32 mouse cellular contexts compared by ENCODE assay signal in the genomic region with DNA sequence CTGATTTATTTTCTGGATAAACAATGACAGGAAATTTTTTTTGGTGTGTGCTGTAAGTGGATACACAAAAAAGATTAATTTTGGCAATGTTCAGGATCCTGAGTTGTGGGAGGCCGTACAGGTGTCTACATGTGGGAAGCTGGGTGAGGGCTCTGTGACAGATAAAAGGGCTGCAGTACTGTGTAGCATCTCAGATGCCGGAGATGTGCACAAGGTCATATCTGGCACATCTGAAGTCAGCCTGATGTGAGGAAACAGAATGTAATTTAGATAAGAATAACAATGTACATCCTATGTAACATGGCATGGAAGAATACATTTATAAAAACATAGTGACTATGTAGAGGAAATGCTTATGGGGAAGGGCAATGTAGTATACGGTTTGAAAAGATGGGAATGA. TPM values are rescaled to one million over a fixed set of nuclear protein-coding genes. Genes with fewer than 3 reads are reported as not detected.
A peak's percentile ranks its signal among the peaks of the same experiment; 100 is the strongest.
DNase-seq lines count a peak whose midpoint lies in the region; ATAC-seq and TF ChIP-seq lines count a peak whose summit lies in the region.
"Had no signal": no experiment of that assay in that cellular context is flagged by ENCODE, and none has a peak within 500 bp of the region (broad histone marks: within the 10 kb centered on the region; RNA-seq: fewer than 3 reads in every experiment).

No protein-coding gene starts in this region.

- 82% methylated on average over 3 of the region's 3 CpGs for WGBS in kidney, embryonic 15.5 days
- 69% methylated on average over 3 of the region's 3 CpGs for WGBS in lung, postnatal 0 days

- no peaks in the 10 kb centered on the region for H3K9me3 ChIP-seq in kidney, embryonic 15.5 days (replicated peaks)
- no peaks in the 10 kb centered on the region for H3K9me3 ChIP-seq in lung, postnatal 0 days (ENCODE audit: low read length)
- no peaks in the 10 kb centered on the region for H3K9me3 ChIP-seq in MEL (replicated peaks; ENCODE audit: insufficient read depth, low read length)
- H3K9me3 ChIP-seq: forebrain, embryonic 10.5 days; forebrain, embryonic 13.5 days; heart, embryonic 12.5 days; heart, embryonic 15.5 days; hindbrain, embryonic 10.5 days; hindbrain, embryonic 13.5 days had no signal

- H3K79me2 ChIP-seq in MEL (ENCODE audit: control insufficient read depth, insufficient read depth, low read length, poor library complexity): no peaks in the 10 kb centered on the region

- no peak for DNase-seq in kidney, adult 18-20 months
- peak; percentile 33 for DNase-seq in kidney, postnatal 14 days
- DNase-seq in kidney, adult 9 months: no peak
- DNase-seq in lung, postnatal 0 days (ENCODE audit: low spot score): no peak
- no peak for DNase-seq in lung, postnatal 14 days
- no peak for DNase-seq in MEL (ENCODE audit: low read depth, low spot score)
- DNase-seq in cerebellum, adult 8-10 months: no peak
- DNase-seq: adrenal gland, adult 8-10 months; adrenal gland, postnatal 25 days; cerebellum, adult 11-12 months; cerebellum, adult 9-10 months; cerebellum, postnatal 14 days; gastrocnemius, postnatal 10 days; gastrocnemius, postnatal 36 days; heart, postnatal 10 days; heart, postnatal 36 days had no signal

- H3K9ac ChIP-seq in kidney, embryonic 15.5 days: no peak overlapping the region
- no peak overlapping the region for H3K9ac ChIP-seq in lung, postnatal 0 days (replicated peaks; ENCODE audit: low read depth)
- no peak overlapping the region for H3K9ac ChIP-seq in MEL (ENCODE audit: control insufficient read depth, low read depth, low read length, poor library complexity, severe bottlenecking)
- H3K9ac ChIP-seq: forebrain, embryonic 13.5 days; heart, embryonic 12.5 days; heart, embryonic 15.5 days; hindbrain, embryonic 13.5 days had no signal

- TF ChIP-seq EP300 in lung, postnatal 0 days (IDR thresholded peaks at IDR 0.05): peak; percentile 38; the same call in 1 of the 2 replicates
- peak; percentile 21 to 49; a peak in 1 of 4 replicates for TF ChIP-seq EP300 in MEL (IDR thresholded peaks at IDR 0.05; ENCODE audit: low read depth in 1 of 2, low read length in 2 of 2)

- TF ChIP-seq RAD21 in MEL (IDR thresholded peaks at IDR 0.05; ENCODE audit: low read depth, low read length): no peak

- no peak overlapping the region for H3K4me3 ChIP-seq in kidney, embryonic 15.5 days (replicated peaks)
- H3K4me3 ChIP-seq in lung, postnatal 0 days (ENCODE audit: low read depth, low read length): no peak overlapping the region
- no peak overlapping the region for H3K4me3 ChIP-seq in MEL (ENCODE audit: control insufficient read depth in 1 of 2, insufficient read depth in 1 of 2, low read depth in 2 of 2, low read length in 2 of 2)
- H3K4me3 ChIP-seq: forebrain, embryonic 10.5 days; forebrain, embryonic 13.5 days; heart, embryonic 12.5 days; heart, embryonic 15.5 days; hindbrain, embryonic 10.5 days; hindbrain, embryonic 13.5 days had no signal

- TF ChIP-seq CTCF in lung, postnatal 0 days (IDR thresholded peaks at IDR 0.05): no peak
- TF ChIP-seq CTCF in MEL (IDR thresholded peaks at IDR 0.05 in 2 of 3, conservative IDR thresholded peaks at IDR 0.05 in 1 of 3; ENCODE audit: control insufficient read depth in 1 of 3, insufficient read depth in 1 of 3, low read depth in 2 of 3, low read length in 3 of 3, poor library complexity in 1 of 3, severe bottlenecking in 1 of 3): no peak

- H3K27ac ChIP-seq in kidney, embryonic 15.5 days: no peak overlapping the region
- H3K27ac ChIP-seq in lung, postnatal 0 days (ENCODE audit: low read length): no peak overlapping the region
- H3K27ac ChIP-seq in MEL (ENCODE audit: control insufficient read depth, low read depth, low read length): no peak overlapping the region
- H3K27ac ChIP-seq: forebrain, embryonic 10.5 days; forebrain, embryonic 13.5 days; heart, embryonic 15.5 days; hindbrain, embryonic 10.5 days; hindbrain, embryonic 13.5 days had no signal

- H3K4me2 ChIP-seq in kidney, embryonic 15.5 days: no peak overlapping the region
- H3K4me2 ChIP-seq in lung, postnatal 0 days (replicated peaks; ENCODE audit: low read depth, low read length): no peak overlapping the region
- H3K4me2 ChIP-seq: forebrain, embryonic 13.5 days; heart, embryonic 12.5 days; heart, embryonic 15.5 days; hindbrain, embryonic 13.5 days had no signal

- ATAC-seq in kidney, embryonic 15.5 days (replicated peaks; ENCODE audit: low FRiP score): 0 out of 2 replicates have a peak, but pooled peaks have one; percentile 58
- ATAC-seq in lung, postnatal 0 days: no peak
- ATAC-seq: activated CD4-positive, CD25-positive, alpha-beta regulatory T cell, adult 4 months; CD4-positive, CD25-positive, alpha-beta regulatory T cell, adult 4 months; forebrain, embryonic 13.5 days; forebrain, embryonic 16.5 days had no signal

- H3K27me3 ChIP-seq in kidney, embryonic 15.5 days: no peaks in the 10 kb centered on the region
- no peaks in the 10 kb centered on the region for H3K27me3 ChIP-seq in lung, postnatal 0 days (replicated peaks; ENCODE audit: insufficient read depth, low read length)
- no peaks in the 10 kb centered on the region for H3K27me3 ChIP-seq in MEL (ENCODE audit: control insufficient read depth in 1 of 2, insufficient read depth in 2 of 2, low read length in 2 of 2)
- H3K27me3 ChIP-seq: forebrain, embryonic 13.5 days; heart, embryonic 12.5 days; heart, embryonic 15.5 days; hindbrain, embryonic 13.5 days had no signal

- H3K4me1 ChIP-seq in kidney, embryonic 15.5 days: peaks cover 16% of the 10 kb centered on the region
- 0 out of 2 replicates have a peak, but pooled peaks cover 6% of the 10 kb centered on the region for H3K4me1 ChIP-seq in lung, postnatal 0 days (ENCODE audit: insufficient read depth, low read depth, low read length)
- peaks cover 6 to 7% of the 10 kb centered on the region in 2 experiments; a peak in 3 of 4 replicates for H3K4me1 ChIP-seq in MEL (ENCODE audit: control insufficient read depth in 1 of 2, insufficient read depth in 2 of 2, low read length in 2 of 2)
- H3K4me1 ChIP-seq: hindbrain, embryonic 13.5 days had no signal

- TF ChIP-seq POLR2A in MEL (IDR thresholded peaks at IDR 0.05; ENCODE audit: control insufficient read depth in 1 of 2, insufficient read depth in 1 of 2, low read depth in 1 of 2, low read length in 2 of 2, poor library complexity in 1 of 2): no peak

- H3K36me3 ChIP-seq in kidney, embryonic 15.5 days: no peaks in the 10 kb centered on the region
- H3K36me3 ChIP-seq in lung, postnatal 0 days (ENCODE audit: insufficient read depth, low read length): no peaks in the 10 kb centered on the region
- H3K36me3 ChIP-seq in MEL (ENCODE audit: control insufficient read depth in 1 of 2, insufficient read depth in 2 of 2, low read length in 2 of 2): peaks cover 0 to 12% of the 10 kb centered on the region in 2 experiments; a peak in 3 of 4 replicates
- H3K36me3 ChIP-seq: forebrain, embryonic 10.5 days; heart, embryonic 12.5 days; heart, embryonic 15.5 days; hindbrain, embryonic 10.5 days; hindbrain, embryonic 13.5 days had no signal

TF ChIP-seq in MEL, 35 proteins besides CTCF, POLR2A, EP300 and RAD21 (continues in another document):
- TF ChIP-seq ETS1 (IDR thresholded peaks at IDR 0.05; ENCODE audit: low read depth, low read length) (peak; percentile 23; the same call in 1 of the 2 replicates), MAZ (IDR thresholded peaks at IDR 0.05; ENCODE audit: low read depth, low read length) (no peak), NELFE (IDR thresholded peaks at IDR 0.05; ENCODE audit: low read depth, low read length) (no peak), MYB (IDR thresholded peaks at IDR 0.05; ENCODE audit: low read depth, low read length) (no peak), MAX (IDR thresholded peaks at IDR 0.05; ENCODE audit: low read length) (no peak), JUND (IDR thresholded peaks at IDR 0.05; ENCODE audit: low read depth, low read length) (no peak), ZMIZ1 (IDR thresholded peaks at IDR 0.05; ENCODE audit: low read depth, low read length) (no peak), USF2 (IDR thresholded peaks at IDR 0.05; ENCODE audit: borderline replicate concordance in 1 of 2, insufficient read depth in 1 of 2, low read depth in 1 of 2, low read length in 2 of 2) (no peak), TCF12 (IDR thresholded peaks at IDR 0.05; ENCODE audit: low read depth, low read length) (peak; percentile 55; the same call in 1 of the 2 replicates), MYC (IDR thresholded peaks at IDR 0.05; ENCODE audit: low read depth, low read length) (no peak), ZC3H11A (IDR thresholded peaks at IDR 0.05; ENCODE audit: low read depth, low read length) (no peak), GATA1 (IDR thresholded peaks at IDR 0.05; ENCODE audit: low read depth, low read length) (0 out of 2 replicates have a peak, but pooled peaks have one; percentile 39), TAL1 (IDR thresholded peaks at IDR 0.05; ENCODE audit: low read length) (0 out of 2 replicates have a peak, but pooled peaks have one; percentile 5), POLR2AphosphoS2 (IDR thresholded peaks at IDR 0.05; ENCODE audit: low read length) (no peak), NRF1 (IDR thresholded peaks at IDR 0.05; ENCODE audit: insufficient read depth, low read depth, low read length, poor library complexity, severe bottlenecking) (no peak), MEF2A (IDR thresholded peaks at IDR 0.05; ENCODE audit: extremely low read depth, insufficient replicate concordance, low read depth, low read length, poor library complexity, severe bottlenecking) (no peak), ZKSCAN1 (IDR thresholded peaks at IDR 0.05; ENCODE audit: low read depth, low read length) (no peak), ELF1 (IDR thresholded peaks at IDR 0.05; ENCODE audit: low read depth, low read length) (no peak), ZNF384 (IDR thresholded peaks at IDR 0.05; ENCODE audit: low read depth, low read length) (no peak), SIN3A (IDR thresholded peaks at IDR 0.05; ENCODE audit: low read length) (no peak), HCFC1 (IDR thresholded peaks at IDR 0.05; ENCODE audit: low read depth, low read length) (no peak)

RNA-seq across cellular contexts. Expression of gene Tmem30c, which starts 20.8 kb away (rescaled TPM):
- polyA plus RNA-seq in kidney, embryonic 15.5 days (2015; fragmentation: Nextera tagmentation; extraction: Ambion mirVana): 0.06 and 0.10 TPM in 2 replicates
- 0.04 TPM in 1 of 2 replicates, not detected in the other for polyA plus RNA-seq in lung, postnatal 0 days (2015; fragmentation: Nextera tagmentation; extraction: Ambion mirVana)
- total RNA-seq in MEL (2012; rRNA removed): 0.03 and 0.04 TPM in 2 replicates
- polyA plus RNA-seq in MEL (2012; ENCODE audit: insufficient read depth in 1 of 2, insufficient read length in 2 of 2, low read depth in 1 of 2, low replicate concordance in 2 of 2, missing spikeins in 1 of 2): under 1 TPM in 1 of 2 experiments, not detected in 1; 0.38 TPM
- total RNA-seq: adrenal gland, postnatal 25 days; gastrocnemius, adult 18-20 months; gastrocnemius, postnatal 10 days; gastrocnemius, postnatal 36 days; granulocyte monocyte progenitor cell, adult 5-6 weeks; heart, adult 8-10 months; heart, postnatal 10 days; heart, postnatal 36 days had no signal
- polyA plus RNA-seq: activated CD4-positive, CD25-positive, alpha-beta regulatory T cell, adult 4 months; C2C12; CD4-positive, CD25-positive, alpha-beta regulatory T cell, adult 4 months; embryonic facial prominence, embryonic 11.5 days; embryonic facial prominence, embryonic 14.5 days; forebrain, embryonic 10.5 days; heart, embryonic 12.5 days; heart, embryonic 15.5 days had no signal

RNA-seq across cellular contexts. Expression of gene Filip1l, which starts 39.4 kb away (rescaled TPM):
- 24.2 and 24.8 TPM in 2 replicates for polyA plus RNA-seq in kidney, embryonic 15.5 days (2015; fragmentation: Nextera tagmentation; extraction: Ambion mirVana)
- 37.7 and 41.6 TPM in 2 replicates for polyA plus RNA-seq in lung, postnatal 0 days (2015; fragmentation: Nextera tagmentation; extraction: Ambion mirVana)
- 0.27 and 0.39 TPM in 2 replicates for total RNA-seq in MEL (2012; rRNA removed)
- 1 to 10 TPM in 1 of 2 experiments, not detected in 1; 1.8 TPM for polyA plus RNA-seq in MEL (2012; ENCODE audit: insufficient read depth in 1 of 2, insufficient read length in 2 of 2, low read depth in 1 of 2, low replicate concordance in 2 of 2, missing spikeins in 1 of 2)
